Mouse (Mus musculus) activated CD4-positive, CD25-positive, alpha-beta regulatory T cell, adult 4 months (primary cell): ENCODE data around the gene Taf5l. TPM values are rescaled to one million over a fixed set of nuclear protein-coding genes. Genes with fewer than 3 reads are reported as not detected.
A peak's percentile ranks its signal among the peaks of the same experiment; 100 is the strongest.
"Not testable (repeated sequence)": the region's sequence is repeated elsewhere in the genome, so short reads cannot be mapped to it uniquely, and the experiment has no call there.

ENCODE experiments used
- ATAC-seq: one replicate; pipeline ENCODE4 v1.8.0; 2017
- polyA plus RNA-seq, 2 experiments: library from polyadenylated mRNA; unstranded; fragments of 100-300 nt; shearing (Covaris generic); gene quantifications; one replicate each; pipeline ENCODE4 v1.2.1; 2017

Taf5l gene
- 10 to 100 TPM; 12.0 to 13.7 TPM for polyA plus RNA-seq

GRCm38 (mm10) chr8:124021237-124022227 lies at the start of gene Taf5l, which contains the start of gene Urb2:
Taf5l (minus strand) TSS chr8:124021397.
Urb2 (plus strand) TSS chr8:124021508.
- peak; percentile 86 for ATAC-seq

GRCm38 (mm10) chr8:124070363-124071324 lies 49.4 kb upstream of the Taf5l start:
- ATAC-seq, result no peak

GRCm38 (mm10) chr8:124067059-124067750 lies 46.0 kb upstream of the Taf5l start:
- no peak for ATAC-seq

GRCm38 (mm10) chr8:124066325-124067058 lies 45.3 kb upstream of the Taf5l start:
- ATAC-seq, result peak; percentile 32

- no peak for ATAC-seq
Observed at GRCm38 (mm10) chr8:124056832-124057655, 35.8 kb upstream of the Taf5l start.

- ATAC-seq, result no peak
Observed at GRCm38 (mm10) chr8:124052568-124052967, 31.4 kb upstream of the Taf5l start.

GRCm38 (mm10) chr8:124052110-124052509 lies 30.9 kb upstream of the Taf5l start:
- ATAC-seq, result peak; percentile 32

GRCm38 (mm10) chr8:124045856-124046255 lies 24.7 kb upstream of the Taf5l start:
- no peak for ATAC-seq

- ATAC-seq, result no peak
Observed at GRCm38 (mm10) chr8:124044931-124045330, 23.7 kb upstream of the Taf5l start.

- no peak for ATAC-seq
Observed at GRCm38 (mm10) chr8:124044421-124044820, 23.2 kb upstream of the Taf5l start.

- ATAC-seq, result no peak
Observed at GRCm38 (mm10) chr8:124042201-124042600, 21.0 kb upstream of the Taf5l start.

GRCm38 (mm10) chr8:124039351-124039750 lies 18.2 kb upstream of the Taf5l start:
- ATAC-seq, result no peak

GRCm38 (mm10) chr8:124038121-124038520 lies 16.9 kb upstream of the Taf5l start:
- ATAC-seq, result no peak

- no peak for ATAC-seq
Observed at GRCm38 (mm10) chr8:124033400-124033799, 12.2 kb upstream of the Taf5l start.

- no peak for ATAC-seq
Observed at GRCm38 (mm10) chr8:124027831-124028230, 6.6 kb upstream of the Taf5l start.

GRCm38 (mm10) chr8:124026265-124026664 lies 5.1 kb upstream of the Taf5l start:
- not testable (repeated sequence) for ATAC-seq

- peak; percentile 49 for ATAC-seq
Observed at GRCm38 (mm10) chr8:124020439-124021236, 559 bp downstream of the Taf5l start.

- ATAC-seq, result no peak
Observed at GRCm38 (mm10) chr8:124019782-124020181, 1.4 kb downstream of the Taf5l start.

GRCm38 (mm10) chr8:124014751-124015150 lies 6.4 kb downstream of the Taf5l start:
- ATAC-seq, result no peak

- not testable (repeated sequence) for ATAC-seq
Observed at GRCm38 (mm10) chr8:124014299-124014698, 6.9 kb downstream of the Taf5l start.
